Mouse (Mus musculus): ENCODE measurements around the gene H2-DMb2. TPM values are rescaled to one million over a fixed set of nuclear protein-coding genes. Genes with fewer than 3 reads are reported as not detected.

Gene H2-DMb2
- polyA plus RNA-seq, 1 experiment: not detected

DNA sequence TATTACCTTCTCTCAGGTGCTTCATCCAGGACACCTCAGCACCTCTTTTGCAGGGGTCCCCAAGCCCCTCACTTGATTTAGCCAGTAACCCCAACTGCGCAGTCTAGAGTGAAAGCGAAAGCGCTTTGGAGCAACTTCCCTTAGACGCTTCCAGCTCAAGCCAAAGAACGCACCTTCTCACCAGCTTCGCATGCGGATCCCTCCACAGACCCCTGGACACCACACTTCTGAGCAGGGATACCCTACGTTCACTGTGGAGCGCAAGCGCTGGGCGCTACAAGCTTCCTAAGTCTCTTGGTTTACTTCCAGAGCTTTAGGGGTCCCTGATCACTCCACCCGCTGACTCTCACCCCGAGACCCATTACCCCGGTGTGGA is 43.8 kb downstream of the H2-DMb2 start:
- H3K27me3 ChIP-seq (ENCODE audit: control insufficient read depth, insufficient read depth, low read length, poor library complexity, severe bottlenecking): no peaks in the 10 kb centered on the region
- TF ChIP-seq CTCF (IDR thresholded peaks at IDR 0.05; ENCODE audit: low read depth, low read length) (no peak), POLR2A (IDR thresholded peaks at IDR 0.05; ENCODE audit: insufficient read depth, low read length) (no peak), EP300 (IDR thresholded peaks at IDR 0.05; ENCODE audit: insufficient read depth, low read depth, low read length) (no peak)
- H3K27ac ChIP-seq (ENCODE audit: insufficient read depth, low read length): no peak overlapping the region
- peak overlapping the region; percentile 34; the same call in 1 of the 2 replicates for H3K9ac ChIP-seq (ENCODE audit: low read depth, poor library complexity, severe bottlenecking)
- no peaks in the 10 kb centered on the region for H3K4me1 ChIP-seq (ENCODE audit: control insufficient read depth, insufficient read depth, low read length)
- H3K4me3 ChIP-seq (ENCODE audit: low read depth, low read length): peak overlapping the region; percentile 56
- no peaks in the 10 kb centered on the region for H3K36me3 ChIP-seq (ENCODE audit: control insufficient read depth, insufficient read depth, low read length, poor library complexity, severe bottlenecking)
- no peaks in the 10 kb centered on the region for H3K9me3 ChIP-seq (replicated peaks; ENCODE audit: control insufficient read depth, insufficient read depth, low read length, poor library complexity, severe bottlenecking)

DNA sequence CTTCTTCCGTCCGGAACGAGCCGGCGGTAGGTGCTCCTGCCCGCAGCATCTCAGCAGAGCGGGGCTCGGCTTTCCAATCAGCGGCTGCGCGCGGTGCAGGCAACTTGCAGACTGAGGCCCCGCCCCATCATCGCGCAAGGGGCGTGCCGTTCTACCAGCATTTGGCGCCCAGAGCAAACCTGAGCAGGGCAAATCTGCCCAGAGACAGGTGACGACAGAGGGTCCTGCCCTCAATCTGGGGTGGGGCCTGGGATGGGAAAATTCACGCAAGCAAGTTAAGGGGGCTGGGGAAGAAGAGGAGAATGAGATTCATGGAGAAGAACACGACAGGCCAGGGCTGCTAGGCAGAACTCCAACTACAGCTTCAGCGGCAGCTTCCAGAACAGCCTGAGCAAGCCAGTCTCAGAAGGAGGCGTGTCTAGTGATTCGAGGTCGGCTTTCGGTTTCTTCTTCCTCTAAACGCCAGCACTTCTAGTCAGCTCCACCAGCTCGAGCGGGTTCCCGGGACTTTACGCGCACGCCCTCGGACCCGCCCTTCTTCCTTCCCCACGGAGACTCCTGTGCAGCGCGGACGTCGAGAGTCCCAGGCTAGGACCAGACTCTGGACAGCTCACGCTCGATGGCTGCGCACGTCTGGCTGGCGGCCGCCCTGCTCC is 44.3 kb downstream of the H2-DMb2 start, which contains the start of the genes Tap1 and Psmb9:
Gene Tap1 (plus strand): TSS at position 293 of the 656 bp plus-strand sequence.
Gene Psmb9 (minus strand): TSS at position 504 of the 656 bp plus-strand sequence.
- Histone ChIP-seq H3K4me1 (ENCODE audit: control insufficient read depth, insufficient read depth, low read length) (no peaks in the 10 kb centered on the region), H3K4me3 (ENCODE audit: low read depth, low read length) (peak within 1 kb of the TSS; percentile 79), H3K9me3 (replicated peaks; ENCODE audit: control insufficient read depth, insufficient read depth, low read length, poor library complexity, severe bottlenecking) (no peaks in the 10 kb centered on the region), H3K9ac (ENCODE audit: low read depth, poor library complexity, severe bottlenecking) (peak within 1 kb of the TSS; percentile 65), H3K27ac (ENCODE audit: insufficient read depth, low read length) (no peak within 1 kb of the TSS), H3K36me3 (ENCODE audit: control insufficient read depth, insufficient read depth, low read length, poor library complexity, severe bottlenecking) (no peaks in the 10 kb centered on the region), H3K27me3 (ENCODE audit: control insufficient read depth, insufficient read depth, low read length, poor library complexity, severe bottlenecking) (no peaks in the 10 kb centered on the region)
- TF ChIP-seq POLR2A (IDR thresholded peaks at IDR 0.05; ENCODE audit: insufficient read depth, low read length) (no peak), EP300 (IDR thresholded peaks at IDR 0.05; ENCODE audit: insufficient read depth, low read depth, low read length) (no peak), CTCF (IDR thresholded peaks at IDR 0.05; ENCODE audit: low read depth, low read length) (no peak)

DNA sequence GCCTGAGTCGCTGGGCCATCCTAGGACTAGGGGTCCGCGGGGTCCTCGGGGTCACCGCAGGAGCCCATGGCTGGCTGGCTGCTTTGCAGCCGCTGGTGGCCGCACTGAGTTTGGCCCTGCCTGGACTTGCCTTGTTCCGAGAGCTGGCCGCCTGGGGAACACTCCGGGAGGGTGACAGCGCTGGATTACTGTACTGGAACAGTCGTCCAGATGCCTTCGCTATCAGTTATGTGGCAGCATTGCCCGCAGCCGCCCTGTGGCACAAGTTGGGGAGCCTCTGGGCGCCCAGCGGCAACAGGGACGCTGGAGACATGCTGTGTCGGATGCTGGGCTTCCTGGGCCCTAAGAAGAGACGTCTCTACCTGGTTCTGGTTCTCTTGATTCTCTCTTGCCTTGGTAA is 44.9 kb downstream of the H2-DMb2 start:
- Histone ChIP-seq H3K9me3 (replicated peaks; ENCODE audit: control insufficient read depth, insufficient read depth, low read length, poor library complexity, severe bottlenecking) (no peaks in the 10 kb centered on the region), H3K27ac (ENCODE audit: insufficient read depth, low read length) (no peak overlapping the region), H3K4me3 (ENCODE audit: low read depth, low read length) (peak overlapping the region; percentile 79), H3K9ac (ENCODE audit: low read depth, poor library complexity, severe bottlenecking) (peak overlapping the region; percentile 65), H3K4me1 (ENCODE audit: control insufficient read depth, insufficient read depth, low read length) (no peaks in the 10 kb centered on the region), H3K36me3 (ENCODE audit: control insufficient read depth, insufficient read depth, low read length, poor library complexity, severe bottlenecking) (no peaks in the 10 kb centered on the region), H3K27me3 (ENCODE audit: control insufficient read depth, insufficient read depth, low read length, poor library complexity, severe bottlenecking) (no peaks in the 10 kb centered on the region)
- TF ChIP-seq POLR2A (IDR thresholded peaks at IDR 0.05; ENCODE audit: insufficient read depth, low read length): no peak
- TF ChIP-seq CTCF (IDR thresholded peaks at IDR 0.05; ENCODE audit: low read depth, low read length): no peak
- TF ChIP-seq EP300 (IDR thresholded peaks at IDR 0.05; ENCODE audit: insufficient read depth, low read depth, low read length): no peak

DNA sequence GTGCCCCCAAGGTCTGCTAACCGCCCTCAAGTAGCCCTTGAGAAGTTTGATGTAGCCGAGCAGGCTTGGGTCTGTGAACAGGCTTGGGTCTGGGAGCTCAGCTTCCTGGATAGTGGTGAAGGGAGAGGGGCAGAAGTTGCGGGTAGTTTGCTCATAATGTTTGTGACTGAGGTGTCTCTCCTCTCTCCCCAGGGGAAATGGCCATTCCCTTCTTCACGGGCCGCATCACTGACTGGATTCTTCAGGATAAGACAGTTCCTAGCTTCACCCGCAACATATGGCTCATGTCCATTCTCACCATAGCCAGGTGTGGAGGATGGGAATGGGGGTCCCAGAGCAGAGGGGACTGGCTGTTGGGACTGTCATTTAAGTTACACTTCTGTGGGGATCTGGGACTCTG is 45.9 kb downstream of the H2-DMb2 start:
- Histone ChIP-seq H3K36me3 (ENCODE audit: control insufficient read depth, insufficient read depth, low read length, poor library complexity, severe bottlenecking) (no peaks in the 10 kb centered on the region), H3K4me1 (ENCODE audit: control insufficient read depth, insufficient read depth, low read length) (no peaks in the 10 kb centered on the region), H3K4me3 (ENCODE audit: low read depth, low read length) (no peak overlapping the region), H3K9me3 (replicated peaks; ENCODE audit: control insufficient read depth, insufficient read depth, low read length, poor library complexity, severe bottlenecking) (no peaks in the 10 kb centered on the region), H3K9ac (ENCODE audit: low read depth, poor library complexity, severe bottlenecking) (no peak overlapping the region), H3K27me3 (ENCODE audit: control insufficient read depth, insufficient read depth, low read length, poor library complexity, severe bottlenecking) (no peaks in the 10 kb centered on the region), H3K27ac (ENCODE audit: insufficient read depth, low read length) (no peak overlapping the region)
- TF ChIP-seq CTCF (IDR thresholded peaks at IDR 0.05; ENCODE audit: low read depth, low read length) (no peak), POLR2A (IDR thresholded peaks at IDR 0.05; ENCODE audit: insufficient read depth, low read length) (no peak), EP300 (IDR thresholded peaks at IDR 0.05; ENCODE audit: insufficient read depth, low read depth, low read length) (no peak)

DNA sequence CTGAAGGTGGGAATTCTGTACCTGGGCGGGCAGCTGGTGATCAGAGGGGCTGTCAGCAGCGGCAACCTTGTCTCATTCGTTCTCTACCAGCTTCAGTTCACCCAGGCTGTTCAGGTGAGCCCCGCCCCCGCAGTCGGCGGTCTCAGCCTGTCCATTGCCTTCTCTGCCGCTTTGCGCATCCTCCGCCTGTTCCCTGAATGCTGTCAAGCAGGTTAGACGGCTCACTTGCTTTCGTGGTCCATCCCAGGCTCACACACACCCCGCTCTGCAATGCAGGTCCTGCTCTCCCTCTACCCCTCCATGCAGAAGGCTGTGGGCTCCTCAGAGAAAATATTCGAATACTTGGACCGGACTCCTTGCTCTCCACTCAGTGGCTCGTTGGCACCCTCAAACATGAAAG is 49.7 kb downstream of the H2-DMb2 start:
- Histone ChIP-seq H3K4me3 (ENCODE audit: low read depth, low read length) (no peak overlapping the region), H3K9ac (ENCODE audit: low read depth, poor library complexity, severe bottlenecking) (no peak overlapping the region), H3K4me1 (ENCODE audit: control insufficient read depth, insufficient read depth, low read length) (no peaks in the 10 kb centered on the region), H3K27me3 (ENCODE audit: control insufficient read depth, insufficient read depth, low read length, poor library complexity, severe bottlenecking) (no peaks in the 10 kb centered on the region), H3K9me3 (replicated peaks; ENCODE audit: control insufficient read depth, insufficient read depth, low read length, poor library complexity, severe bottlenecking) (no peaks in the 10 kb centered on the region), H3K36me3 (ENCODE audit: control insufficient read depth, insufficient read depth, low read length, poor library complexity, severe bottlenecking) (no peaks in the 10 kb centered on the region), H3K27ac (ENCODE audit: insufficient read depth, low read length) (no peak overlapping the region)
- no peak for TF ChIP-seq POLR2A (IDR thresholded peaks at IDR 0.05; ENCODE audit: insufficient read depth, low read length)
- TF ChIP-seq EP300 (IDR thresholded peaks at IDR 0.05; ENCODE audit: insufficient read depth, low read depth, low read length): peak; percentile 72; the same call in 1 of the 2 replicates
- no peak for TF ChIP-seq CTCF (IDR thresholded peaks at IDR 0.05; ENCODE audit: low read depth, low read length)

DNA sequence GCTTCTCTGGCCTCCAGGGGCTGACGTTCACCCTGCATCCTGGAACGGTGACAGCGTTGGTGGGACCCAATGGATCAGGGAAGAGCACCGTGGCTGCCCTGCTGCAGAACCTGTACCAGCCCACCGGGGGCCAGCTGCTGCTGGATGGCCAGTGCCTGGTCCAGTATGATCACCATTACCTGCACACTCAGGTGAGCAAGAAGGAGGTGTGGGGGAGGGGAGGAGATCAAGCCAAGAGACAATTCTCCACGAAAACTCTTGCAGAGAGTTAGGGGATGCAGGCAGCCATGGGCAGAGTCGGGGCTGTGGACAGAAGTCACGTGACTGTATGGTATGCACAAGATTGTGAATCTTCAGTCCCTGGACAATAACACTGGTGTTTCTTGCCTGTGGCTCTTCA is 50.4 kb downstream of the H2-DMb2 start:
- no peak overlapping the region for H3K4me3 ChIP-seq (ENCODE audit: low read depth, low read length)
- H3K4me1 ChIP-seq (ENCODE audit: control insufficient read depth, insufficient read depth, low read length): no peaks in the 10 kb centered on the region
- no peak overlapping the region for H3K27ac ChIP-seq (ENCODE audit: insufficient read depth, low read length)
- H3K27me3 ChIP-seq (ENCODE audit: control insufficient read depth, insufficient read depth, low read length, poor library complexity, severe bottlenecking): 0 out of 2 replicates have a peak, but pooled peaks cover 2% of the 10 kb centered on the region
- no peaks in the 10 kb centered on the region for H3K36me3 ChIP-seq (ENCODE audit: control insufficient read depth, insufficient read depth, low read length, poor library complexity, severe bottlenecking)
- H3K9me3 ChIP-seq (replicated peaks; ENCODE audit: control insufficient read depth, insufficient read depth, low read length, poor library complexity, severe bottlenecking): no peaks in the 10 kb centered on the region
- no peak overlapping the region for H3K9ac ChIP-seq (ENCODE audit: low read depth, poor library complexity, severe bottlenecking)
- TF ChIP-seq POLR2A (IDR thresholded peaks at IDR 0.05; ENCODE audit: insufficient read depth, low read length): no peak
- TF ChIP-seq CTCF (IDR thresholded peaks at IDR 0.05; ENCODE audit: low read depth, low read length): no peak
- no peak for TF ChIP-seq EP300 (IDR thresholded peaks at IDR 0.05; ENCODE audit: insufficient read depth, low read depth, low read length)

Measured in ES-Bruce4 (cell line).